In genomic region chr7:89628006-89628405, GRCm38 (mm10) we compare ENCODE assay signal across 19 mouse cellular contexts. TPM values are rescaled to one million over a fixed set of nuclear protein-coding genes. Genes with fewer than 3 reads are reported as not detected.
DNase-seq lines count a peak whose midpoint lies in the region; ATAC-seq and TF ChIP-seq lines count a peak whose summit lies in the region.
"Had no signal": no experiment of that assay in that cellular context is flagged by ENCODE, and none has a peak within 500 bp of the region (broad histone marks: within the 10 kb centered on the region; RNA-seq: fewer than 3 reads in every experiment).

No protein-coding gene starts in this region.

- no peaks in the 10 kb centered on the region for H3K9me3 ChIP-seq in forebrain, embryonic 12.5 days
- H3K9me3 ChIP-seq in forebrain, postnatal 0 days (ENCODE audit: low read length), result no peaks in the 10 kb centered on the region
- no peaks in the 10 kb centered on the region for H3K9me3 ChIP-seq in midbrain, embryonic 11.5 days (ENCODE audit: control insufficient read depth, low read length)
- no peaks in the 10 kb centered on the region for H3K9me3 ChIP-seq in midbrain, embryonic 13.5 days
- no peaks in the 10 kb centered on the region for H3K9me3 ChIP-seq in embryonic facial prominence, embryonic 10.5 days
- H3K9me3 ChIP-seq: limb, embryonic 15.5 days; liver, embryonic 15.5 days; megakaryocyte, embryonic 14.5 days had no signal

- peak overlapping the region; percentile 69 for H3K27ac ChIP-seq in forebrain, embryonic 12.5 days
- no peak overlapping the region for H3K27ac ChIP-seq in forebrain, postnatal 0 days (ENCODE audit: low read depth, low read length)
- 0 out of 2 replicates have a peak overlapping the region, but pooled peaks have one; percentile 15 for H3K27ac ChIP-seq in midbrain, embryonic 11.5 days (ENCODE audit: low read depth, low read length)
- H3K27ac ChIP-seq in midbrain, embryonic 13.5 days, result no peak overlapping the region
- H3K27ac ChIP-seq in embryonic facial prominence, embryonic 10.5 days (replicated peaks), result peak overlapping the region; percentile 65
- H3K27ac ChIP-seq: hindbrain, embryonic 14.5 days; limb, embryonic 15.5 days; liver, embryonic 15.5 days had no signal

- 3% methylated on average over 2 of the region's 2 CpGs for WGBS in forebrain, embryonic 12.5 days
- WGBS in forebrain, postnatal 0 days, result 10% methylated on average over 2 of the region's 2 CpGs
- 6% methylated on average over 2 of the region's 2 CpGs for WGBS in midbrain, embryonic 11.5 days
- 8% methylated on average over 2 of the region's 2 CpGs for WGBS in midbrain, embryonic 13.5 days
- WGBS in embryonic facial prominence, embryonic 10.5 days, result 15% methylated on average over 2 of the region's 2 CpGs

- ATAC-seq in forebrain, embryonic 12.5 days (ENCODE audit: low FRiP score), result no peak
- ATAC-seq in forebrain, postnatal 0 days, result no peak
- peak; percentile 64 for ATAC-seq in midbrain, embryonic 11.5 days (ENCODE audit: low FRiP score)
- ATAC-seq in midbrain, embryonic 13.5 days, result no peak
- no peak for ATAC-seq in activated CD4-positive, CD25-positive, alpha-beta regulatory T cell, adult 4 months
- ATAC-seq: intestine, embryonic 16.5 days had no signal

- H3K9ac ChIP-seq in forebrain, embryonic 12.5 days, result no peak overlapping the region
- no peak overlapping the region for H3K9ac ChIP-seq in forebrain, postnatal 0 days
- H3K9ac ChIP-seq in midbrain, embryonic 11.5 days (ENCODE audit: low read length), result no peak overlapping the region
- no peak overlapping the region for H3K9ac ChIP-seq in midbrain, embryonic 13.5 days (replicated peaks)
- H3K9ac ChIP-seq: hindbrain, embryonic 14.5 days; limb, embryonic 15.5 days; liver, embryonic 15.5 days had no signal

- no peak overlapping the region for H3K4me2 ChIP-seq in forebrain, embryonic 12.5 days
- no peak overlapping the region for H3K4me2 ChIP-seq in forebrain, postnatal 0 days (ENCODE audit: low read depth)
- H3K4me2 ChIP-seq in midbrain, embryonic 11.5 days, result no peak overlapping the region
- no peak overlapping the region for H3K4me2 ChIP-seq in midbrain, embryonic 13.5 days (replicated peaks)
- H3K4me2 ChIP-seq: heart, embryonic 11.5 days; hindbrain, embryonic 14.5 days; limb, embryonic 15.5 days; liver, embryonic 15.5 days had no signal

- no peaks in the 10 kb centered on the region for H3K36me3 ChIP-seq in forebrain, embryonic 12.5 days (replicated peaks)
- no peaks in the 10 kb centered on the region for H3K36me3 ChIP-seq in forebrain, postnatal 0 days (ENCODE audit: insufficient read depth)
- H3K36me3 ChIP-seq in midbrain, embryonic 11.5 days (ENCODE audit: control insufficient read depth, insufficient read depth, low read length), result no peaks in the 10 kb centered on the region
- no peaks in the 10 kb centered on the region for H3K36me3 ChIP-seq in midbrain, embryonic 13.5 days
- no peaks in the 10 kb centered on the region for H3K36me3 ChIP-seq in embryonic facial prominence, embryonic 10.5 days (replicated peaks)
- H3K36me3 ChIP-seq: limb, embryonic 15.5 days; liver, embryonic 15.5 days had no signal

- DNase-seq in forebrain, postnatal 0 days, result no peak
- peak; percentile 89 for DNase-seq in midbrain, embryonic 11.5 days (ENCODE audit: low spot score, missing footprints)
- DNase-seq in embryonic facial prominence, embryonic 10.5 days (ENCODE audit: low spot score), result peak; percentile 52
- DNase-seq in retina, embryonic 14.5 days (ENCODE audit: low spot score), result peak; percentile 38
- DNase-seq in lung, postnatal 25 days (ENCODE audit: low spot score), result no peak
- DNase-seq: adrenal gland, adult 2 months; cerebellum, adult 8-10 months; heart, postnatal 14 days; layer of hippocampus, postnatal 36 days had no signal

- no peak for TF ChIP-seq CTCF in forebrain, postnatal 0 days (IDR thresholded peaks at IDR 0.05; ENCODE audit: low read depth)

- H3K4me3 ChIP-seq in forebrain, embryonic 12.5 days (replicated peaks), result no peak overlapping the region
- no peak overlapping the region for H3K4me3 ChIP-seq in forebrain, postnatal 0 days (ENCODE audit: low read depth, low read length)
- no peak overlapping the region for H3K4me3 ChIP-seq in midbrain, embryonic 11.5 days (ENCODE audit: low read depth, low read length)
- H3K4me3 ChIP-seq in midbrain, embryonic 13.5 days (replicated peaks), result no peak overlapping the region
- no peak overlapping the region for H3K4me3 ChIP-seq in embryonic facial prominence, embryonic 10.5 days
- H3K4me3 ChIP-seq: limb, embryonic 15.5 days; liver, embryonic 15.5 days; megakaryocyte, embryonic 14.5 days had no signal

- 0 out of 2 replicates have a peak, but pooled peaks cover 17% of the 10 kb centered on the region for H3K27me3 ChIP-seq in forebrain, embryonic 12.5 days
- H3K27me3 ChIP-seq in forebrain, postnatal 0 days (ENCODE audit: insufficient read depth, low read length), result no peaks in the 10 kb centered on the region
- H3K27me3 ChIP-seq in midbrain, embryonic 11.5 days (ENCODE audit: control insufficient read depth, insufficient read depth, low read length), result no peaks in the 10 kb centered on the region
- H3K27me3 ChIP-seq in midbrain, embryonic 13.5 days, result peaks cover 6% of the 10 kb centered on the region; the same call in 1 of the 2 replicates
- peaks cover 21% of the 10 kb centered on the region for H3K27me3 ChIP-seq in embryonic facial prominence, embryonic 10.5 days (replicated peaks; ENCODE audit: low read depth, poor library complexity, severe bottlenecking)
- H3K27me3 ChIP-seq: limb, embryonic 15.5 days had no signal

- H3K4me1 ChIP-seq in forebrain, embryonic 12.5 days, result peaks cover 26% of the 10 kb centered on the region
- H3K4me1 ChIP-seq in forebrain, postnatal 0 days (ENCODE audit: insufficient read depth), result 0 out of 2 replicates have a peak, but pooled peaks cover 2% of the 10 kb centered on the region
- H3K4me1 ChIP-seq in midbrain, embryonic 11.5 days (ENCODE audit: control insufficient read depth, insufficient read depth, low read length), result peaks cover 12% of the 10 kb centered on the region; the same call in 1 of the 2 replicates
- H3K4me1 ChIP-seq in midbrain, embryonic 13.5 days (replicated peaks), result peaks cover 16% of the 10 kb centered on the region
- peaks cover 34% of the 10 kb centered on the region for H3K4me1 ChIP-seq in embryonic facial prominence, embryonic 10.5 days

RNA-seq across cellular contexts. Expression of gene Me3, which starts 4.2 kb away (rescaled TPM):
- 0.97 and 1.2 TPM in 2 replicates for polyA plus RNA-seq in forebrain, embryonic 12.5 days (2016; fragmentation: Nextera tagmentation; extraction: Ambion mirVana)
- 11.8 and 15.6 TPM in 2 replicates for total RNA-seq in forebrain, postnatal 0 days (2014; rRNA removed)
- 14.7 and 15.1 TPM in 2 replicates for polyA plus RNA-seq in forebrain, postnatal 0 days (2015; fragmentation: Nextera tagmentation; extraction: Ambion mirVana)
- 0.84 and 0.86 TPM in 2 replicates for polyA plus RNA-seq in midbrain, embryonic 11.5 days (2014; fragmentation: Nextera tagmentation; extraction: Ambion mirVana)
- polyA plus RNA-seq in midbrain, embryonic 13.5 days (2015; fragmentation: Nextera tagmentation; extraction: Ambion mirVana), result 2.1 and 2.5 TPM in 2 replicates
- 1.5 and 2.6 TPM in 2 replicates for polyA plus RNA-seq in embryonic facial prominence, embryonic 10.5 days (2016; fragmentation: Nextera tagmentation; extraction: Ambion mirVana)
- polyA plus RNA-seq in activated CD4-positive, CD25-positive, alpha-beta regulatory T cell, adult 4 months (2017; shearing (Covaris generic)), result under 1 TPM in 1 of 2 experiments, not detected in 1; 0.28 TPM
- total RNA-seq: neutrophil, adult 5-6 weeks had no signal

Comparison
In these comparisons a context has a peak if more than half of its experiments do, and no peak if none do; other contexts are left out.
1. H3K27ac ChIP-seq: peak in forebrain, embryonic 12.5 days (single experiment), midbrain, embryonic 11.5 days (single experiment) and embryonic facial prominence, embryonic 10.5 days (single experiment); none in forebrain, postnatal 0 days (single experiment) and midbrain, embryonic 13.5 days (single experiment).
2. DNase-seq: peak in midbrain, embryonic 11.5 days (single experiment), embryonic facial prominence, embryonic 10.5 days (single experiment) and retina, embryonic 14.5 days (single experiment); none in forebrain, postnatal 0 days (single experiment) and lung, postnatal 25 days (single experiment).